Mouse (Mus musculus) CH12.LX (cell line): Measurements from ENCODE around the gene Tas1r1. TPM values are rescaled to one million over a fixed set of nuclear protein-coding genes. Genes with fewer than 3 reads are reported as not detected.

Experiments used
- DNase-seq: peaks from one replicate; pipeline ENCODE4 v3.0.0-alpha.2; 2013; ENCODE audit errors: extremely low read depth
- H3K27ac ChIP-seq: 2 replicates; pipeline ENCODE4 v1.5.1; 2012; ENCODE audit warnings: low read depth, mild to moderate bottlenecking, control low read depth, moderate library complexity; ENCODE audit not compliant: insufficient read depth
- H3K27me3 ChIP-seq: replicated peaks from 2 replicates; pipeline ENCODE3; 2012; ENCODE audit warnings: inconsistent platforms
- H3K36me3 ChIP-seq, 2 experiments: replicated peaks in 1 of 2; 2 replicates each; pipeline versions ENCODE3 to v1.6.1; 2012; ENCODE audit warnings: inconsistent platforms in 1 of 2, low read length in 1 of 2, mild to moderate bottlenecking in 1 of 2, mixed read lengths in 1 of 2, moderate library complexity in 1 of 2; ENCODE audit not compliant: control insufficient read depth in 1 of 2, insufficient read depth in 1 of 2
- H3K4me1 ChIP-seq, 2 experiments: 2 replicates each; pipeline ENCODE4 v1.6.1; 2012; ENCODE audit warnings: inconsistent platforms in 1 of 2, moderate library complexity in 1 of 2; ENCODE audit not compliant: insufficient read depth in 2 of 2, control insufficient read depth in 1 of 2
- H3K4me2 ChIP-seq: 2 replicates; pipeline ENCODE4 v1.6.1; 2012; ENCODE audit warnings: low read depth, mild to moderate bottlenecking, control low read depth; ENCODE audit not compliant: poor library complexity, insufficient read depth, severe bottlenecking
- H3K4me3 ChIP-seq, 3 experiments: fragments of 150-350 bp in 1 of 3; sonication (generic) in 1 of 3; replicated peaks in 1 of 3; 2 replicates each; pipeline versions ENCODE3 to v1.5.1; 2011 to 2012; ENCODE audit warnings: low read depth in 2 of 3, low read length in 2 of 3, mild to moderate bottlenecking in 2 of 3, moderate library complexity in 2 of 3, control low read depth in 1 of 3, improper control_type of control experiment in 1 of 3, inconsistent platforms in 1 of 3, mixed read lengths in 1 of 3; ENCODE audit not compliant: poor library complexity in 1 of 3
- H3K79me2 ChIP-seq: replicated peaks from 2 replicates; pipeline ENCODE4 v1.6.1; 2012; ENCODE audit warnings: mild to moderate bottlenecking, moderate library complexity; ENCODE audit not compliant: control insufficient read depth, poor library complexity, insufficient read depth, severe bottlenecking; ENCODE audit errors: extremely low read depth
- H3K9ac ChIP-seq: 2 replicates; pipeline ENCODE4 v1.6.1; 2012; ENCODE audit warnings: low read depth, mild to moderate bottlenecking, control low read depth, moderate library complexity; ENCODE audit not compliant: insufficient read depth
- H3K9me3 ChIP-seq: replicated peaks from 2 replicates; pipeline ENCODE3; 2012; ENCODE audit warnings: low read length, inconsistent platforms, mixed read lengths
- CHD2 ChIP-seq: IDR thresholded peaks from 2 replicates; pipeline ENCODE4 v1.6.1; 2011; ENCODE audit warnings: low read length, improper control_type of control experiment
- CTCF ChIP-seq, 2 experiments: IDR thresholded peaks in 1 of 2; conservative IDR thresholded peaks in 1 of 2; 2 replicates each; pipeline ENCODE4 v1.5.1; 2011 to 2012; ENCODE audit warnings: low read depth in 2 of 2, low read length in 2 of 2, improper control_type of control experiment in 1 of 2, inconsistent platforms in 1 of 2, mild to moderate bottlenecking in 1 of 2, moderate library complexity in 1 of 2
- ELF1 ChIP-seq: IDR thresholded peaks from 2 replicates; pipeline ENCODE4 v1.6.1; 2014; ENCODE audit warnings: low read depth, mild to moderate bottlenecking, inconsistent platforms, low read length, improper control_type of control experiment
- MAZ ChIP-seq: IDR thresholded peaks from 2 replicates; pipeline ENCODE4 v1.6.1; 2012; ENCODE audit warnings: low read depth, mild to moderate bottlenecking, inconsistent platforms, low read length, improper control_type of control experiment, moderate library complexity
- MEF2A ChIP-seq: IDR thresholded peaks from 2 replicates; pipeline ENCODE4 v1.6.1; 2014; ENCODE audit warnings: low read depth, mild to moderate bottlenecking, inconsistent platforms, low read length, improper control_type of control experiment, borderline replicate concordance
- MYC ChIP-seq: IDR thresholded peaks from 2 replicates; pipeline ENCODE4 v1.6.1; 2011; ENCODE audit warnings: low read depth, mild to moderate bottlenecking, improper control_type of control experiment, low read length
- SMC3 ChIP-seq: IDR thresholded peaks from 2 replicates; pipeline ENCODE4 v1.6.1; 2011; ENCODE audit warnings: low read depth, low read length, improper control_type of control experiment
- ZNF384 ChIP-seq: IDR thresholded peaks from 2 replicates; pipeline ENCODE4 v1.6.1; 2012; ENCODE audit warnings: low read depth, low read length, improper control_type of control experiment, inconsistent platforms
- dilution Hi-C: fragments of 300-500 bp; cut with MboI; formaldehyde crosslinking; loops from 2 replicates; pipeline ENCODE4 v1.14.3; 2020; ENCODE audit warnings: low sequenced_read_pairs; ENCODE audit not compliant: extremely low pct_unique_long_range_greater_than_20kb, extremely low pct_ligation_motif_present
- in situ Hi-C: fragments of 300-500 bp; cut with MboI; formaldehyde crosslinking; loops from 3 replicates; pipeline ENCODE4 v1.14.3; 2019; ENCODE audit warnings: low sequenced_read_pairs, low pct_ligation_motif_present, low pct_unique_long_range_greater_than_20kb, mixed read lengths
- polyA plus RNA-seq: library from polyadenylated mRNA; unstranded; fragments of >175 nt; gene quantifications from 2 replicates; pipeline ENCODE4 v1.2.1, GENCODE M21; 2012; ENCODE audit warnings: low read depth; ENCODE audit not compliant: insufficient read length
- total RNA-seq, 2 experiments: library from RNA; depleted of rRNA; stranded (reverse); fragments of 300-350 nt in 1 of 2; fragments of >200 nt in 1 of 2; gene quantifications; 2 replicates each; pipeline ENCODE4 v1.2.3; 2012 to 2014

The Tas1r1 gene
- total and polyA plus RNA-seq, 3 experiments: 0.21 TPM; not detected in 2

GRCm38 (mm10) chr4:152006137-152006536 lies 32.2 kb downstream of the Tas1r1 start:
- no peak overlapping the region for H3K4me3 ChIP-seq
- in situ Hi-C loops: no loop called here
- DNase-seq: no peak
- H3K27ac ChIP-seq: no peak overlapping the region
- peaks cover 9 to 24% of the 10 kb centered on the region in 2 experiments for H3K4me1 ChIP-seq
- H3K4me2 ChIP-seq: no peak overlapping the region
- peaks cover 18% of the 10 kb centered on the region for H3K27me3 ChIP-seq
- H3K9me3 ChIP-seq: no peaks in the 10 kb centered on the region
- dilution Hi-C loops: no loop called here
- no peaks in the 10 kb centered on the region for H3K36me3 ChIP-seq
- TF ChIP-seq MEF2A: no peak
- TF ChIP-seq ZNF384: no peak
- TF ChIP-seq MYC: peak; percentile 34; the same call in 1 of the 2 replicates
- peak in 1 of 2 experiments; percentile 52; a peak in 2 of 4 replicates for TF ChIP-seq CTCF (conservative IDR thresholded peaks at IDR 0.05 in 1 of 2, IDR thresholded peaks at IDR 0.05 in 1 of 2; ENCODE audit: low read depth in 2 of 2, low read length in 2 of 2)
- TF ChIP-seq SMC3: 0 out of 2 replicates have a peak, but pooled peaks have one; percentile 2
- H3K9ac ChIP-seq: no peak overlapping the region
- H3K79me2 ChIP-seq: 0 out of 2 replicates have a peak, but pooled peaks cover 2% of the 10 kb centered on the region

DNA sequence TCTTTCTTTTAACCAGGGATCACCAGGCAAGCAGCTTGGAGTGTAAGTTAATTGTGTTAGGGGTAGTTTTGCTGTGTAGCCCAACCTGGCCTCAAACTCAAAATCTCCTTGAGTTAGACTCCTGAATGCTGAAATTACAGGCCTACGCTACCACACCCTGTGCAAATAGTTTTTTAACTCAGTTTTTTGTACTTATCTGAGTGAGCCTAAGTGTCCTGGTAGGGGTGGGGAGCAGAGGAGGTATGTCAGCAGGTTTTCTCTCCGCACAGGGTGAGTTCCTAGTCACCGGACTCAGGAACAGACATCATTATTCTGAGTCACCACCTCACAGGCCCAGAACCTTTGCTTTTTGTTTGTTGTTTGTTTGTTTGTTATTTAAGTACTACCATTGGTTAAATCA lies 36.3 kb downstream of the Tas1r1 start:
- Histone ChIP-seq H3K27ac (no peak overlapping the region), H3K36me3 (no peaks in the 10 kb centered on the region), H3K79me2 (no peaks in the 10 kb centered on the region), H3K4me3 (no peak overlapping the region), H3K4me2 (no peak overlapping the region), H3K4me1 (peaks cover 5 to 8% of the 10 kb centered on the region in 2 experiments; a peak in 3 of 4 replicates), H3K27me3 (peaks cover 14% of the 10 kb centered on the region), H3K9me3 (no peaks in the 10 kb centered on the region), H3K9ac (no peak overlapping the region)
- dilution Hi-C loops: no loop called here
- in situ Hi-C loops: no loop called here
- no peak for TF ChIP-seq MEF2A
- no peak for DNase-seq

GRCm38 (mm10) chr4:152001335-152001734 lies 37.0 kb downstream of the Tas1r1 start:
- dilution Hi-C loops (no loop called here), in situ Hi-C loops (no loop called here)
- no peak overlapping the region for H3K4me2 ChIP-seq
- H3K27ac ChIP-seq: no peak overlapping the region
- no peaks in the 10 kb centered on the region for H3K9me3 ChIP-seq
- peaks cover 5 to 10% of the 10 kb centered on the region in 2 experiments; a peak in 3 of 4 replicates for H3K4me1 ChIP-seq
- H3K27me3 ChIP-seq: peaks cover 15% of the 10 kb centered on the region
- H3K4me3 ChIP-seq: no peak overlapping the region
- TF ChIP-seq CHD2 (no peak), ELF1 (no peak), MYC (peak; percentile 26; the same call in 1 of the 2 replicates), MAZ (no peak)
- H3K9ac ChIP-seq: no peak overlapping the region
- no peaks in the 10 kb centered on the region for H3K36me3 ChIP-seq
- no peaks in the 10 kb centered on the region for H3K79me2 ChIP-seq
- no peak for DNase-seq
